Mouse (Mus musculus) olfactory bulb, adult 2 months (tissue): ENCODE measurements around the gene Fancm.

ENCODE experiments used
- CTCF ChIP-seq: fragments of 200-500 bp; IDR thresholded peaks from 2 replicates; pipeline ENCODE4 v1.5.1; 2012; ENCODE audit warnings: low read depth, mild to moderate bottlenecking, low read length, moderate library complexity; ENCODE audit not compliant: insufficient read depth
- POLR2A ChIP-seq: fragments of 200-500 bp; IDR thresholded peaks from 2 replicates; pipeline ENCODE4 v1.6.1; 2012; ENCODE audit warnings: mild to moderate bottlenecking, low read depth, low read length, moderate library complexity; ENCODE audit not compliant: insufficient read depth

DNA sequence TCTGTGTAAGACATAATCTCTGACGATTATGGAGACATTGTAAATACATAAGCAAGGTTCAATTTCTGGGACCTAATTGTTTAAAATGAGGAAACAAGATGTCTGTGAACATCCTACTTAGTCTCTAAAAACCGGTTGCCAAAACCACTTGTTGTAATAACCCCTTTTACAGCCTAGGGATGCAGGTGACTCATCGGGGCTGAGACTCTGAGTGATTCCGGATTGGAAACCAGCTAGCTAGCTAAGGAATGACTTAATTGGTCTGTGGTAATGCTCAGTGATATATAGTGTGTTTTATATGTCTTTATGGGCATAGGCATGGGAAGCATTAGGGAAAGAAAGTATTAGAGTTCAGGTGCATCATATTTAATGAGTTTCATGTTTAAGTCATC lies 37.9 kb upstream of the Fancm start:
- TF ChIP-seq POLR2A (no peak), CTCF (no peak)
